Mouse (Mus musculus) spleen, adult 2 months (tissue): ENCODE results near the gene Ncf1. TPM values are rescaled to one million over a fixed set of nuclear protein-coding genes. Genes with fewer than 3 reads are reported as not detected.

Experiments
- DNase-seq, 2 experiments: peaks; one replicate each; pipeline versions ENCODE4 v3.0.0 to v3.0.0-alpha.2; 2012 to 2021; ENCODE audit warnings: low spot score in 2 of 2, low read depth in 1 of 2
- H3K27ac ChIP-seq: fragments of 200-500 bp; 2 replicates; pipeline ENCODE4 v1.5.1; 2012; ENCODE audit warnings: low read length, inconsistent platforms; ENCODE audit not compliant: insufficient read depth
- H3K27me3 ChIP-seq: fragments of 200-500 bp; 2 replicates; pipeline ENCODE4 v1.6.1; 2012; ENCODE audit warnings: mild to moderate bottlenecking, moderate library complexity, low read length, inconsistent platforms; ENCODE audit not compliant: control insufficient read depth, insufficient read depth
- H3K36me3 ChIP-seq: fragments of 200-500 bp; 2 replicates; pipeline ENCODE4 v1.6.1; 2012; ENCODE audit warnings: mild to moderate bottlenecking, low read length, inconsistent platforms; ENCODE audit not compliant: control insufficient read depth, insufficient read depth
- H3K4me1 ChIP-seq: fragments of 200-500 bp; 2 replicates; pipeline ENCODE4 v1.6.1; 2011; ENCODE audit warnings: inconsistent platforms; ENCODE audit not compliant: control insufficient read depth, insufficient read depth, insufficient read length
- H3K4me3 ChIP-seq: fragments of 200-500 bp; 2 replicates; pipeline ENCODE4 v1.5.1; 2011; ENCODE audit warnings: mild to moderate bottlenecking, inconsistent platforms; ENCODE audit not compliant: insufficient read depth, insufficient read length; ENCODE audit errors: extremely low read depth
- CTCF ChIP-seq: fragments of 200-500 bp; IDR thresholded peaks from 2 replicates; pipeline ENCODE4 v1.5.1; 2011; ENCODE audit warnings: mild to moderate bottlenecking, inconsistent platforms; ENCODE audit not compliant: insufficient read depth, insufficient read length, insufficient replicate concordance; ENCODE audit errors: extremely low read depth
- POLR2A ChIP-seq: fragments of 200-500 bp; IDR thresholded peaks from 2 replicates; pipeline ENCODE4 v1.6.1; 2011; ENCODE audit warnings: low read depth, low read length, inconsistent platforms
- WGBS: fragments of 180-500 bp; shearing (Covaris S2); methylation state at CpG from one replicate; pipeline ENCODE4 v1.1.7; 2018; 5-methylcytosine and 5-hydroxymethylcytosine counted together
- polyA plus RNA-seq: library from polyadenylated mRNA; depleted of rRNA; stranded (reverse); fragments of >200 nt; gene quantifications from 2 replicates; pipeline ENCODE4 v1.2.3, GENCODE M21; 2012; rRNA removed

Ncf1 gene
- 103 and 151 TPM in 2 replicates for polyA plus RNA-seq

- Histone ChIP-seq H3K36me3 (peaks cover 20% of the 10 kb centered on the region), H3K27ac (peak within 1 kb of the TSS; percentile 95), H3K4me3 (peak within 1 kb of the TSS; percentile 71), H3K4me1 (peaks cover 52% of the 10 kb centered on the region; the same call in 1 of the 2 replicates), H3K27me3 (no peaks in the 10 kb centered on the region)
- 19% methylated on average over 7 of the region's 7 CpGs for WGBS
- peak; percentile 69 to 80 for DNase-seq
- TF ChIP-seq POLR2A (peak; percentile 89), CTCF (no peak)
Observed at GRCm38 (mm10) chr5:134229391-134229790, at the start of gene Ncf1. TSS of gene Ncf1 (minus strand) at chr5:134229625.

DNA sequence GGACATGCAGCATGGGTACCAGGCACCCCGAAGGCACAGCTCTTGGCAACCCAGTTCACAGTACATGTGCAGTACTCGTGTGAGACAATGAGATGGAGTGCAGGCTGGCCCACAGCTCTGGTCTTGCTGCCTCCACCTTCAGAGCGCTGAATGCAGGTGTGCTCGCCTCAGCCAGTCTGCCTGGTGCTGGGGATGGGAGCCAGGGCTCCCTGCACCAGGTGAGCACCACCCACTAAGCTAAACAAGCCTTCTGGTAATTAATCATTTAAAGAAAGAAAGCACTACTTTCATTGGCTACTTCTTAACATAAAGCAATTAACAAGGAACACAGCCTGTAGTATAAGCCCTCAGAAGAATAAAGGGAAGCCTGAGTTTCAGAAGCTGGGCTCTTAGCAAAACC, 47.7 kb upstream of the Ncf1 start:
- WGBS, result 93% methylated on average over 4 of the region's 4 CpGs
- TF ChIP-seq CTCF (no peak), POLR2A (no peak)
- Histone ChIP-seq H3K27ac (no peak overlapping the region), H3K4me3 (no peak overlapping the region), H3K4me1 (peaks cover 5% of the 10 kb centered on the region; the same call in 1 of the 2 replicates), H3K36me3 (peaks cover 27% of the 10 kb centered on the region), H3K27me3 (no peaks in the 10 kb centered on the region)
- DNase-seq, result no peak

- TF ChIP-seq POLR2A, result no peak
- no peak for TF ChIP-seq CTCF
- DNase-seq, result peak in 1 of 2 experiments; percentile 17
- Histone ChIP-seq H3K4me1 (peaks cover 5% of the 10 kb centered on the region; the same call in 1 of the 2 replicates), H3K36me3 (peaks cover 29% of the 10 kb centered on the region), H3K27me3 (no peaks in the 10 kb centered on the region), H3K4me3 (no peak overlapping the region), H3K27ac (no peak overlapping the region)
- WGBS, result 69% methylated on average over 10 of the region's 10 CpGs
Observed at GRCm38 (mm10) chr5:134275556-134275955, 46.1 kb upstream of the Ncf1 start.

DNA sequence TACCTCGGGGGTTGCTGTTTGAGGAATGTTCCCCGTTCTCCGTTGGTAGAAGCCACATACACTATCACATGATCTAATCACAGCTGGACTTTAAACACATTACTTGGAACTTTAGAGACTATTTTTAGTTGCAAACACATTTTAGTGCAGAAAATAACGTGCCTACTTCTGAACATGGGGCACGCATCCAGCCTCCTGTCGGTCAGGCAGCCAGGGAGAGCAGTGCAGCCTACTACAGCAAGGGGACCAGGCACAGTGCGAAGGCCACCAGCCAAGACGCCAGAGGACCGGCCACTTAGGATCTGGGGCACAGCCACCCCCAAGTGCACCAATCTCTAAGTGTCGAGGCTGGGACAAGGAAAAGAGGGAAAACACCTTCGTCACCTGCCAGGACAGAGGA, 45.6 kb upstream of the Ncf1 start:
- no peak overlapping the region for H3K27ac ChIP-seq
- H3K27me3 ChIP-seq, result no peaks in the 10 kb centered on the region
- WGBS, result 75% methylated on average over 11 of the region's 11 CpGs
- peaks cover 27% of the 10 kb centered on the region for H3K36me3 ChIP-seq
- no peak overlapping the region for H3K4me3 ChIP-seq
- DNase-seq, result no peak
- peaks cover 5% of the 10 kb centered on the region; the same call in 1 of the 2 replicates for H3K4me1 ChIP-seq
- TF ChIP-seq CTCF, result no peak
- no peak for TF ChIP-seq POLR2A

GRCm38 (mm10) chr5:134273761-134274160, 44.3 kb upstream of the Ncf1 start:
- H3K27ac ChIP-seq, result 0 out of 2 replicates have a peak overlapping the region, but pooled peaks have one; percentile 56
- H3K27me3 ChIP-seq, result no peaks in the 10 kb centered on the region
- no peak for DNase-seq
- no peak overlapping the region for H3K4me3 ChIP-seq
- peaks cover 26% of the 10 kb centered on the region for H3K36me3 ChIP-seq
- 86% methylated on average over 8 of the region's 8 CpGs for WGBS
- H3K4me1 ChIP-seq, result peaks cover 8% of the 10 kb centered on the region; the same call in 1 of the 2 replicates
- TF ChIP-seq POLR2A, result no peak
- TF ChIP-seq CTCF, result no peak

GRCm38 (mm10) chr5:134272761-134273160, 43.3 kb upstream of the Ncf1 start:
- no peaks in the 10 kb centered on the region for H3K27me3 ChIP-seq
- H3K36me3 ChIP-seq, result peaks cover 24% of the 10 kb centered on the region
- 82% methylated on average over 11 of the region's 11 CpGs for WGBS
- peak overlapping the region; percentile 56 for H3K27ac ChIP-seq
- H3K4me3 ChIP-seq, result no peak overlapping the region
- TF ChIP-seq CTCF (no peak), POLR2A (no peak)
- no peak for DNase-seq
- peaks cover 10% of the 10 kb centered on the region; the same call in 1 of the 2 replicates for H3K4me1 ChIP-seq

DNA sequence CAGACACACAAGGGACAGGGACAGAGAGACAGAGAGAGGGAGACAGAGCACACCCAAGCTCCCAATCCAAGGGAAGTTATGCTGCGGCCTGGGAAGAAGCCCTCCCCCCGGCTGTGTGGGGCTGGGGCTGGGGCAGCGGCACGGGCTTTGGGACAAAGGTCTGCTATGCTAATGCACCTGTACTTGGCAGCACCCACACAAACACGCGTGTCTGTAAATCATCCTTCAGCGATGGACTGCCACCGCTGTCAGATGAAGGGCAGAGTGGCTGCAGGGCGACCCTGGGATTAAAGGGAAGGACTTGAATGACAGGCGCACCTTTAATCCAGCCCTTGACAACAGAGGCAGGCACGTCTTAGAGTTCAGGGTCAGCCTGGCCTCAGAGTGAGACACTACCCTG, 42.0 kb upstream of the Ncf1 start:
- DNase-seq, result no peak
- TF ChIP-seq POLR2A (no peak), CTCF (no peak)
- no peak overlapping the region for H3K4me3 ChIP-seq
- H3K4me1 ChIP-seq, result peaks cover 10% of the 10 kb centered on the region; the same call in 1 of the 2 replicates
- 95% methylated on average over 11 of the region's 11 CpGs for WGBS
- H3K36me3 ChIP-seq, result peaks cover 22% of the 10 kb centered on the region
- no peak overlapping the region for H3K27ac ChIP-seq
- H3K27me3 ChIP-seq, result no peaks in the 10 kb centered on the region
